In genomic region chr10:26752064-26752928, GRCm38 (mm10) we compare ENCODE assay signal across 8 mouse cellular contexts. TPM values are rescaled to one million over a fixed set of nuclear protein-coding genes. Genes with fewer than 3 reads are reported as not detected.
DNase-seq lines count a peak whose midpoint lies in the region; ATAC-seq and TF ChIP-seq lines count a peak whose summit lies in the region.

No protein-coding gene starts in this region.

- no peak for TF ChIP-seq POLR2A in thymus, adult 2 months (IDR thresholded peaks at IDR 0.05; ENCODE audit: control insufficient read depth, extremely low read depth, insufficient read depth, low read length, poor library complexity)

- H3K36me3 ChIP-seq in thymus, adult 2 months (ENCODE audit: control insufficient read depth, insufficient read depth, low read length), result no peaks in the 10 kb centered on the region
- H3K36me3 ChIP-seq in limb, embryonic 10.5 days, result no peaks in the 10 kb centered on the region
- no peaks in the 10 kb centered on the region for H3K36me3 ChIP-seq in midbrain, postnatal 0 days (ENCODE audit: insufficient read depth, low read length)

- H3K4me1 ChIP-seq in thymus, adult 2 months (replicated peaks; ENCODE audit: control insufficient read depth, insufficient read depth, low read length), result no peaks in the 10 kb centered on the region
- no peaks in the 10 kb centered on the region for H3K4me1 ChIP-seq in limb, embryonic 10.5 days
- H3K4me1 ChIP-seq in midbrain, postnatal 0 days (ENCODE audit: insufficient read depth, low read length), result no peaks in the 10 kb centered on the region

- H3K27me3 ChIP-seq in thymus, adult 2 months (ENCODE audit: control insufficient read depth, insufficient read depth, low read length), result no peaks in the 10 kb centered on the region
- H3K27me3 ChIP-seq in limb, embryonic 10.5 days (ENCODE audit: low read depth, poor library complexity, severe bottlenecking), result no peaks in the 10 kb centered on the region
- H3K27me3 ChIP-seq in midbrain, postnatal 0 days (ENCODE audit: insufficient read depth, low read length), result no peaks in the 10 kb centered on the region

- peak; percentile 51 for DNase-seq in thymus, adult 2 months
- DNase-seq in thymus, adult 18-20 months, result no peak
- DNase-seq in cerebellum, postnatal 4 days (ENCODE audit: low spot score in 2 of 2), result peak; percentile 34 to 49
- DNase-seq in gastrocnemius, postnatal 25 days, result peak; percentile 20
- DNase-seq in kidney, adult 9 months, result peak; percentile 86
- peak; percentile 40 for DNase-seq in limb, embryonic 10.5 days (ENCODE audit: low spot score)
- DNase-seq in midbrain, postnatal 0 days (ENCODE audit: low spot score), result peak; percentile 77
- peak; percentile 26 for DNase-seq in testis, postnatal 14 days (ENCODE audit: low spot score)

- peak; percentile 75 for ATAC-seq in midbrain, postnatal 0 days (ENCODE audit: low FRiP score)

- H3K4me2 ChIP-seq in midbrain, postnatal 0 days (ENCODE audit: low read depth, low read length, poor library complexity, severe bottlenecking), result peak overlapping the region; percentile 23

- H3K4me3 ChIP-seq in thymus, adult 2 months (ENCODE audit: control insufficient read depth, insufficient read depth, low read length), result no peak overlapping the region
- H3K4me3 ChIP-seq in limb, embryonic 10.5 days, result no peak overlapping the region
- no peak overlapping the region for H3K4me3 ChIP-seq in midbrain, postnatal 0 days (ENCODE audit: low read depth, low read length)

- no peak overlapping the region for H3K27ac ChIP-seq in thymus, adult 2 months (ENCODE audit: control insufficient read depth, insufficient read depth, low read length)
- H3K27ac ChIP-seq in limb, embryonic 10.5 days, result peak overlapping the region; percentile 44; the same call in 1 of the 2 replicates
- peak overlapping the region; percentile 83 for H3K27ac ChIP-seq in midbrain, postnatal 0 days (ENCODE audit: low read depth, low read length)

- H3K9ac ChIP-seq in midbrain, postnatal 0 days (replicated peaks; ENCODE audit: low read length, poor library complexity, severe bottlenecking), result no peak overlapping the region

- WGBS in thymus, adult 2 months, result 76% methylated on average over 16 of the region's 16 CpGs
- 67% methylated on average over 16 of the region's 16 CpGs for WGBS in limb, embryonic 10.5 days
- WGBS in midbrain, postnatal 0 days, result 28% methylated on average over 16 of the region's 16 CpGs

- no peaks in the 10 kb centered on the region for H3K9me3 ChIP-seq in limb, embryonic 10.5 days (replicated peaks)
- H3K9me3 ChIP-seq in midbrain, postnatal 0 days (ENCODE audit: low read length), result no peaks in the 10 kb centered on the region

- no peak for TF ChIP-seq CTCF in thymus, adult 2 months (IDR thresholded peaks at IDR 0.05; ENCODE audit: borderline replicate concordance, control insufficient read depth, extremely low read depth, insufficient read depth, low read length, poor library complexity)
- TF ChIP-seq CTCF in midbrain, postnatal 0 days (IDR thresholded peaks at IDR 0.05), result peak; percentile 85

RNA-seq across cellular contexts. Expression of gene Arhgap18, which starts 0.9 kb away (rescaled TPM):
- polyA plus RNA-seq in thymus, adult 2 months (2012; rRNA removed), result 2.3 and 2.4 TPM in 2 replicates
- total RNA-seq in gastrocnemius, postnatal 25 days (2021), result 1 to 10 TPM; 4.5 to 4.9 TPM
- polyA plus RNA-seq in limb, embryonic 10.5 days (2016; fragmentation: Nextera tagmentation; extraction: Ambion mirVana), result 10.8 and 14.8 TPM in 2 replicates
- total RNA-seq in midbrain, postnatal 0 days (2014; rRNA removed), result 9.8 and 11.5 TPM in 2 replicates
- 5.2 and 8.7 TPM in 2 replicates for polyA plus RNA-seq in midbrain, postnatal 0 days (2015; fragmentation: Nextera tagmentation; extraction: Ambion mirVana)

Comparison
In these comparisons a context has a peak if more than half of its experiments do, and no peak if none do; other contexts are left out.
1. DNase-seq: peak in thymus, adult 2 months (single experiment), cerebellum, postnatal 4 days (2 of 2), gastrocnemius, postnatal 25 days (single experiment), kidney, adult 9 months (single experiment), limb, embryonic 10.5 days (single experiment), midbrain, postnatal 0 days (single experiment) and testis, postnatal 14 days (single experiment); none in thymus, adult 18-20 months (0 of 2).